In the genomic region with DNA sequence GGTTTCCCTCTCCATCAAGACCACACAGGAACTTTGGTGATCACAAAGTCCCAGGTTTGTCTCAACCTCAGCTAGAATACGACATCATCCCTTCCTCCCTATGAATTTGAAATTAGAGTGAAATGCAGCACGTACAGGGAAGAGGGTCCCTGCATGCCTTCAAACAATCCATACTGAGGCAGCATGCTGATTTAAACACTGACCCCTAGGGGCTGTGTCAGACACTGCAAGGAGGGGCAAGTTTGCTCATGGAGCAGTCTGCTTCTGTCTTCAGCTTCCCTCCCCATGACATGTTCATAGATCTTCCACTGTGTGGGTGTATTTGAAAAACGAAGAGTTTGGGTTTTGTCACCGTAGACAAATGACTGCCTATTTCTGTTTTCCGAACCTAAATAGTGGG, we compare ENCODE assay signal across 9 mouse cellular contexts.
A peak's percentile ranks its signal among the peaks of the same experiment; 100 is the strongest.
DNase-seq lines count a peak whose midpoint lies in the region; TF ChIP-seq lines count a peak whose summit lies in the region.
"Had no signal": no experiment of that assay in that cellular context is flagged by ENCODE, and none has a peak within 500 bp of the region (broad histone marks: within the 10 kb centered on the region; RNA-seq: fewer than 3 reads in every experiment).

No protein-coding gene starts in this region.

- no peaks in the 10 kb centered on the region for H3K36me3 ChIP-seq in spleen, adult 2 months (ENCODE audit: control insufficient read depth, insufficient read depth, low read length)
- no peaks in the 10 kb centered on the region for H3K36me3 ChIP-seq in splenic B cell, adult 2 months (ENCODE audit: control insufficient read depth, insufficient read depth, low read length, poor library complexity, severe bottlenecking)

- H3K27me3 ChIP-seq in spleen, adult 2 months (ENCODE audit: control insufficient read depth, insufficient read depth, low read length) = no peaks in the 10 kb centered on the region
- no peaks in the 10 kb centered on the region for H3K27me3 ChIP-seq in splenic B cell, adult 2 months (ENCODE audit: control insufficient read depth, insufficient read depth, low read length, poor library complexity, severe bottlenecking)

- H3K4me1 ChIP-seq in spleen, adult 2 months (ENCODE audit: control insufficient read depth, insufficient read depth, insufficient read length) = no peaks in the 10 kb centered on the region

- peak; percentile 6 to 20 for DNase-seq in heart, postnatal 10 days
- no peak for DNase-seq in heart, postnatal 25 days (ENCODE audit: low spot score)
- DNase-seq in spleen, adult 2 months (ENCODE audit: low read depth in 1 of 2, low spot score in 2 of 2) = no peak
- DNase-seq in spleen, adult 18-20 months = no peak
- peak; percentile 63 for DNase-seq in embryo, embryonic 10.5 days (ENCODE audit: low spot score)
- peak; percentile 3 for DNase-seq in splenic B cell, adult 2 months (ENCODE audit: low read depth, low spot score)
- DNase-seq in thymus, postnatal 36 days = no peak
- no peak for DNase-seq in yolk sac, embryonic 10.5 days (ENCODE audit: low spot score)
- DNase-seq: adrenal gland, postnatal 25 days had no signal

- peak; percentile 10; the same call in 1 of the 2 replicates for TF ChIP-seq CTCF in spleen, adult 2 months (IDR thresholded peaks at IDR 0.05; ENCODE audit: extremely low read depth, insufficient read depth, insufficient read length, insufficient replicate concordance)

- WGBS in spleen, adult 2 months = 51% methylated on average over 5 of the region's 5 CpGs

- no peak for TF ChIP-seq POLR2A in spleen, adult 2 months (IDR thresholded peaks at IDR 0.05; ENCODE audit: low read depth, low read length)

- intact Hi-C loops in heart, postnatal 10 days (cut with DNase I) = loop anchor here (5.0 kb wide), 1 partner anchor 350 kb away; no protein-coding TSS in a partner anchor
- intact Hi-C loops in heart, postnatal 25 days (cut with DNase I) = loop anchor here (2.0 kb wide), 1 partner anchor 349 kb away; no protein-coding TSS in a partner anchor

- H3K27ac ChIP-seq in spleen, adult 2 months (ENCODE audit: insufficient read depth, low read length) = no peak overlapping the region

- no peak overlapping the region for H3K4me3 ChIP-seq in spleen, adult 2 months (ENCODE audit: extremely low read depth, insufficient read depth, insufficient read length)

Comparison
In these comparisons a context has a peak if more than half of its experiments do, and no peak if none do; other contexts are left out.
1. DNase-seq: peak in heart, postnatal 10 days (2 of 2), embryo, embryonic 10.5 days (single experiment) and splenic B cell, adult 2 months (single experiment); none in heart, postnatal 25 days (single experiment), spleen, adult 2 months (0 of 2), spleen, adult 18-20 months (0 of 2), thymus, postnatal 36 days (0 of 2) and yolk sac, embryonic 10.5 days (single experiment).